Mouse (Mus musculus) limb, embryonic 13.5 days (tissue): Measurements from ENCODE around the gene Slit1. TPM values are rescaled to one million over a fixed set of nuclear protein-coding genes. Genes with fewer than 3 reads are reported as not detected.

ENCODE experiments used
- ATAC-seq: fragments of 200-750 bp; cut with Nextera tagmentation; 2 replicates; pipeline ENCODE4 v1.8.0; 2017; ENCODE audit warnings: low read depth, moderate number of reproducible peaks, moderate TSS enrichment; ENCODE audit not compliant: low FRiP score
- H3K27ac ChIP-seq: fragments of 300-500 bp; sonication (generic); 2 replicates; pipeline ENCODE4 v1.5.1; 2015; ENCODE audit warnings: inconsistent platforms, mild to moderate bottlenecking, moderate library complexity
- H3K27me3 ChIP-seq: fragments of 300-500 bp; sonication (generic); 2 replicates; pipeline ENCODE4 v1.6.1; 2015; ENCODE audit warnings: mild to moderate bottlenecking, inconsistent platforms
- H3K36me3 ChIP-seq: fragments of 300-500 bp; sonication (generic); 2 replicates; pipeline ENCODE4 v1.6.1; 2015; ENCODE audit warnings: inconsistent platforms, mild to moderate bottlenecking, moderate library complexity
- H3K4me1 ChIP-seq: fragments of 300-500 bp; sonication (generic); 2 replicates; pipeline ENCODE4 v1.6.1; 2015; ENCODE audit warnings: inconsistent platforms
- H3K4me2 ChIP-seq: fragments of 300-500 bp; sonication (generic); replicated peaks from 2 replicates; pipeline ENCODE4 v1.6.1; 2015; ENCODE audit warnings: inconsistent platforms, mild to moderate bottlenecking, moderate library complexity
- H3K4me3 ChIP-seq: fragments of 300-500 bp; sonication (generic); 2 replicates; pipeline ENCODE4 v1.5.1; 2015; ENCODE audit warnings: moderate library complexity, mild to moderate bottlenecking, inconsistent platforms
- H3K9ac ChIP-seq: fragments of 300-500 bp; sonication (generic); 2 replicates; pipeline ENCODE4 v1.6.1; 2015; ENCODE audit warnings: mild to moderate bottlenecking, inconsistent platforms
- H3K9me3 ChIP-seq: fragments of 300-500 bp; sonication (generic); 2 replicates; pipeline ENCODE4 v1.6.1; 2016; ENCODE audit warnings: inconsistent platforms
- WGBS: fragments of 180-500 bp; shearing (Covaris S2); methylation state at CpG from one replicate; pipeline ENCODE4 v1.1.7; 2015; 5-methylcytosine and 5-hydroxymethylcytosine counted together
- polyA plus RNA-seq: library from polyadenylated mRNA; unstranded; fragments of >200 nt; fragmentation: Nextera tagmentation; extraction: Ambion mirVana; gene quantifications from 2 replicates; pipeline ENCODE4 v1.2.1, GENCODE M21; 2015

Slit1 gene
- polyA plus RNA-seq, 1 experiment from 2014 or later, result 0.32 TPM

GRCm38 (mm10) chr19:41680267-41680666 lies 63.2 kb downstream of the Slit1 start:
- Histone ChIP-seq H3K4me3 (no peak overlapping the region), H3K27ac (no peak overlapping the region), H3K9me3 (no peaks in the 10 kb centered on the region), H3K27me3 (peaks cover 57% of the 10 kb centered on the region), H3K4me1 (peaks cover 5% of the 10 kb centered on the region; the same call in 1 of the 2 replicates), H3K9ac (no peak overlapping the region), H3K36me3 (no peaks in the 10 kb centered on the region), H3K4me2 (no peak overlapping the region)
- ATAC-seq, result no peak
- WGBS, result 67% methylated on average over 1 of the region's 1 CpGs

GRCm38 (mm10) chr19:41679028-41679427 lies 64.4 kb downstream of the Slit1 start:
- 14% methylated on average over 15 of the region's 15 CpGs for WGBS
- H3K4me3 ChIP-seq, result no peak overlapping the region
- H3K4me2 ChIP-seq, result peak overlapping the region; percentile 11; the same call in 1 of the 2 replicates

GRCm38 (mm10) chr19:41677575-41677974 lies 65.9 kb downstream of the Slit1 start:
- Histone ChIP-seq H3K36me3 (no peaks in the 10 kb centered on the region), H3K9me3 (no peaks in the 10 kb centered on the region), H3K4me2 (no peak overlapping the region), H3K9ac (no peak overlapping the region), H3K27me3 (peaks cover 62% of the 10 kb centered on the region), H3K4me1 (peaks cover 5% of the 10 kb centered on the region; the same call in 1 of the 2 replicates), H3K4me3 (no peak overlapping the region), H3K27ac (no peak overlapping the region)
- 33% methylated on average over 4 of the region's 4 CpGs for WGBS
- ATAC-seq, result no peak

More at GRCm38 (mm10) chr19:41679028-41679427, 64.4 kb downstream of the Slit1 start:
- Histone ChIP-seq H3K9ac (no peak overlapping the region), H3K27me3 (peaks cover 60% of the 10 kb centered on the region), H3K27ac (no peak overlapping the region), H3K9me3 (no peaks in the 10 kb centered on the region), H3K36me3 (no peaks in the 10 kb centered on the region), H3K4me1 (peaks cover 5% of the 10 kb centered on the region; the same call in 1 of the 2 replicates)
- no peak for ATAC-seq

- H3K9me3 ChIP-seq, result no peaks in the 10 kb centered on the region
- H3K36me3 ChIP-seq, result no peaks in the 10 kb centered on the region
- peaks cover 5% of the 10 kb centered on the region; the same call in 1 of the 2 replicates for H3K4me1 ChIP-seq
- H3K4me2 ChIP-seq, result no peak overlapping the region
- peaks cover 63% of the 10 kb centered on the region for H3K27me3 ChIP-seq
- no peak for ATAC-seq
- no peak overlapping the region for H3K9ac ChIP-seq
- no peak overlapping the region for H3K27ac ChIP-seq
- H3K4me3 ChIP-seq, result no peak overlapping the region
- WGBS, result 58% methylated on average over 8 of the region's 8 CpGs
These were observed 67.9 kb downstream of the Slit1 start for GRCm38 (mm10) chr19:41675583-41675982.

GRCm38 (mm10) chr19:41674366-41674765 lies 69.1 kb downstream of the Slit1 start:
- Histone ChIP-seq H3K9me3 (no peaks in the 10 kb centered on the region), H3K27me3 (peaks cover 60% of the 10 kb centered on the region), H3K4me2 (no peak overlapping the region), H3K4me3 (no peak overlapping the region), H3K9ac (no peak overlapping the region), H3K36me3 (no peaks in the 10 kb centered on the region), H3K4me1 (peaks cover 11% of the 10 kb centered on the region), H3K27ac (no peak overlapping the region)
- 71% methylated on average over 4 of the region's 4 CpGs for WGBS
- no peak for ATAC-seq

- no peak overlapping the region for H3K4me3 ChIP-seq
- H3K9me3 ChIP-seq, result no peaks in the 10 kb centered on the region
- no peak for ATAC-seq
- no peak overlapping the region for H3K4me2 ChIP-seq
- 37% methylated on average over 4 of the region's 4 CpGs for WGBS
- H3K27ac ChIP-seq, result no peak overlapping the region
- H3K36me3 ChIP-seq, result no peaks in the 10 kb centered on the region
- H3K27me3 ChIP-seq, result peaks cover 58% of the 10 kb centered on the region
- no peak overlapping the region for H3K9ac ChIP-seq
- peaks cover 7% of the 10 kb centered on the region for H3K4me1 ChIP-seq
These were observed 70.6 kb downstream of the Slit1 start for GRCm38 (mm10) chr19:41672836-41673235.

- ATAC-seq, result no peak
- no peak overlapping the region for H3K4me3 ChIP-seq
- H3K4me2 ChIP-seq, result no peak overlapping the region
- H3K27me3 ChIP-seq, result peaks cover 60% of the 10 kb centered on the region
- no peaks in the 10 kb centered on the region for H3K9me3 ChIP-seq
- WGBS, result 52% methylated on average over 7 of the region's 7 CpGs
- H3K36me3 ChIP-seq, result no peaks in the 10 kb centered on the region
- H3K27ac ChIP-seq, result no peak overlapping the region
- no peak overlapping the region for H3K9ac ChIP-seq
- peaks cover 7% of the 10 kb centered on the region for H3K4me1 ChIP-seq
These were observed 72.5 kb downstream of the Slit1 start for GRCm38 (mm10) chr19:41670931-41671330.

- 13% methylated on average over 5 of the region's 5 CpGs for WGBS
- H3K36me3 ChIP-seq, result no peaks in the 10 kb centered on the region
- H3K4me3 ChIP-seq, result no peak overlapping the region
- ATAC-seq, result no peak
- no peak overlapping the region for H3K9ac ChIP-seq
- H3K4me1 ChIP-seq, result peaks cover 7% of the 10 kb centered on the region
- H3K9me3 ChIP-seq, result no peaks in the 10 kb centered on the region
- peaks cover 60% of the 10 kb centered on the region for H3K27me3 ChIP-seq
- no peak overlapping the region for H3K27ac ChIP-seq
- no peak overlapping the region for H3K4me2 ChIP-seq
These were observed 73.0 kb downstream of the Slit1 start for GRCm38 (mm10) chr19:41670473-41670872.

GRCm38 (mm10) chr19:41669747-41670342 lies 73.6 kb downstream of the Slit1 start:
- Histone ChIP-seq H3K9ac (no peak overlapping the region), H3K27me3 (peaks cover 63% of the 10 kb centered on the region), H3K9me3 (no peaks in the 10 kb centered on the region), H3K4me2 (no peak overlapping the region), H3K4me3 (no peak overlapping the region), H3K36me3 (no peaks in the 10 kb centered on the region), H3K4me1 (peaks cover 7% of the 10 kb centered on the region), H3K27ac (no peak overlapping the region)
- 15% methylated on average over 12 of the region's 12 CpGs for WGBS
- ATAC-seq, result no peak

GRCm38 (mm10) chr19:41667591-41667990 lies 75.9 kb downstream of the Slit1 start:
- H3K4me2 ChIP-seq, result no peak overlapping the region
- H3K4me1 ChIP-seq, result peaks cover 7% of the 10 kb centered on the region
- no peak for ATAC-seq
- no peaks in the 10 kb centered on the region for H3K36me3 ChIP-seq
- H3K9me3 ChIP-seq, result no peaks in the 10 kb centered on the region
- H3K4me3 ChIP-seq, result no peak overlapping the region
- H3K27ac ChIP-seq, result no peak overlapping the region
- H3K9ac ChIP-seq, result no peak overlapping the region
- WGBS, result 51% methylated on average over 6 of the region's 6 CpGs
- H3K27me3 ChIP-seq, result peaks cover 76% of the 10 kb centered on the region

GRCm38 (mm10) chr19:41665941-41666340 lies 77.5 kb downstream of the Slit1 start:
- 59% methylated on average over 4 of the region's 4 CpGs for whole genome bisulfite sequencing
- no peak overlapping the region for H3K4me2 ChIP-seq
- H3K27ac ChIP-seq, result no peak overlapping the region
- H3K4me1 ChIP-seq, result peaks cover 7% of the 10 kb centered on the region
- no peak for ATAC-seq
- no peak overlapping the region for H3K9ac ChIP-seq
- H3K9me3 ChIP-seq, result no peaks in the 10 kb centered on the region
- no peaks in the 10 kb centered on the region for H3K36me3 ChIP-seq
- peaks cover 83% of the 10 kb centered on the region for H3K27me3 ChIP-seq
- H3K4me3 ChIP-seq, result no peak overlapping the region

GRCm38 (mm10) chr19:41663506-41664242 lies 79.8 kb downstream of the Slit1 start:
- Histone ChIP-seq H3K4me2 (no peak overlapping the region), H3K27ac (no peak overlapping the region), H3K9me3 (no peaks in the 10 kb centered on the region), H3K4me1 (no peaks in the 10 kb centered on the region), H3K4me3 (no peak overlapping the region), H3K27me3 (peaks cover 89% of the 10 kb centered on the region), H3K36me3 (no peaks in the 10 kb centered on the region), H3K9ac (no peak overlapping the region)
- 6% methylated on average over 13 of the region's 13 CpGs for WGBS
- no peak for ATAC-seq
